Mouse (Mus musculus) bone marrow, adult 2 months (tissue): Measurements from ENCODE around the gene Uba5.

Experiments used
- CTCF ChIP-seq: fragments of 200-500 bp; IDR thresholded peaks from 2 replicates; pipeline ENCODE4 v1.5.1; 2011; ENCODE audit warnings: low read length, control low read depth; ENCODE audit not compliant: control insufficient read depth, insufficient read depth
- POLR2A ChIP-seq: fragments of 200-500 bp; IDR thresholded peaks from 2 replicates; pipeline ENCODE4 v1.6.1; 2011; ENCODE audit warnings: low read depth, mild to moderate bottlenecking, control low read depth, low read length, borderline replicate concordance; ENCODE audit not compliant: control insufficient read depth

- no peak for TF ChIP-seq POLR2A
- TF ChIP-seq CTCF, result no peak
Measured at GRCm38 (mm10) chr9:104038266-104038665, 24.7 kb downstream of the Uba5 start.
